Mouse (Mus musculus) myocyte (in vitro differentiated cells): Measurements from ENCODE around the gene Gm13275. TPM values are rescaled to one million over a fixed set of nuclear protein-coding genes. Genes with fewer than 3 reads are reported as not detected.
A peak's percentile ranks its signal among the peaks of the same experiment; 100 is the strongest.
"Not testable (repeated sequence)": the region's sequence is repeated elsewhere in the genome, so short reads cannot be mapped to it uniquely, and the experiment has no call there.

Experiments
- H3K27me3 ChIP-seq: one replicate; pipeline ENCODE4 v1.6.1; 2011; ENCODE audit not compliant: control insufficient read depth, insufficient read depth, insufficient read length
- H3K36me3 ChIP-seq: one replicate; pipeline ENCODE4 v1.6.1; 2011; ENCODE audit not compliant: control insufficient read depth, insufficient read depth
- H3K4me2 ChIP-seq: one replicate; pipeline ENCODE4 v1.6.1; 2011; ENCODE audit warnings: low read depth, control low read depth
- H3K4me3 ChIP-seq: one replicate; pipeline ENCODE4 v1.5.1; 2011; ENCODE audit warnings: mild to moderate bottlenecking, control low read depth, moderate library complexity
- H3K79me2 ChIP-seq: one replicate; pipeline ENCODE4 v1.6.1; 2011; ENCODE audit not compliant: control insufficient read depth, insufficient read depth
- H3ac ChIP-seq: one replicate; pipeline ENCODE4 v1.6.1; 2011; ENCODE audit not compliant: control insufficient read depth, insufficient read length
- CEBPB ChIP-seq: IDR thresholded peaks from 2 replicates; pipeline ENCODE4 v1.6.1; 2011; ENCODE audit warnings: mild to moderate bottlenecking, moderate library complexity; ENCODE audit not compliant: poor library complexity, insufficient read depth, severe bottlenecking
- E2F4 ChIP-seq: IDR thresholded peaks from one replicate; pipeline ENCODE4 v1.6.1; 2011; ENCODE audit warnings: mild to moderate bottlenecking, control low read depth, moderate library complexity; ENCODE audit not compliant: insufficient read depth
- MAX ChIP-seq: IDR thresholded peaks from one replicate; pipeline ENCODE4 v1.6.1; 2011; ENCODE audit warnings: low read depth, mild to moderate bottlenecking, control low read depth
- MYOD1 ChIP-seq, 3 experiments: IDR thresholded peaks; one replicate each; pipeline ENCODE4 v1.6.1; 2011; ENCODE audit warnings: control low read depth in 2 of 3, low read depth in 2 of 3, mild to moderate bottlenecking in 2 of 3, moderate library complexity in 1 of 3; ENCODE audit not compliant: insufficient read length in 2 of 3, control insufficient read depth in 1 of 3
- MYOG ChIP-seq, 3 experiments: IDR thresholded peaks; one replicate each; pipeline ENCODE4 v1.6.1; 2011; ENCODE audit warnings: control low read depth in 2 of 3, low read depth in 2 of 3, mild to moderate bottlenecking in 2 of 3; ENCODE audit not compliant: insufficient read length in 2 of 3, control insufficient read depth in 1 of 3, insufficient read depth in 1 of 3
- POLR2A ChIP-seq: IDR thresholded peaks from one replicate; pipeline ENCODE4 v1.6.1; 2011; ENCODE audit warnings: low read depth, mild to moderate bottlenecking, control low read depth, moderate library complexity; ENCODE audit not compliant: insufficient read length
- POLR2AphosphoS2 ChIP-seq: IDR thresholded peaks from one replicate; pipeline ENCODE4 v1.6.1; 2011; ENCODE audit warnings: low read depth, control low read depth; ENCODE audit not compliant: insufficient read length
- REST ChIP-seq: IDR thresholded peaks from one replicate; pipeline ENCODE4 v1.6.1; 2011; ENCODE audit warnings: mild to moderate bottlenecking, control low read depth, moderate library complexity; ENCODE audit not compliant: insufficient read depth, insufficient read length
- SRF ChIP-seq: IDR thresholded peaks from one replicate; pipeline ENCODE4 v1.6.1; 2011; ENCODE audit warnings: low read depth; ENCODE audit not compliant: control insufficient read depth, insufficient read length
- TCF12 ChIP-seq: IDR thresholded peaks from one replicate; pipeline ENCODE4 v1.6.1; 2011; ENCODE audit warnings: mild to moderate bottlenecking, control low read depth; ENCODE audit not compliant: poor library complexity, insufficient read depth, severe bottlenecking
- TCF3 ChIP-seq: IDR thresholded peaks from one replicate; pipeline ENCODE4 v1.6.1; 2011; ENCODE audit warnings: low read depth, control low read depth; ENCODE audit not compliant: insufficient read length
- USF1 ChIP-seq: IDR thresholded peaks from one replicate; pipeline ENCODE4 v1.6.1; 2011; ENCODE audit warnings: low read depth, mild to moderate bottlenecking, control low read depth, moderate library complexity
- polyA plus RNA-seq: library from polyadenylated mRNA; unstranded; fragments of >200 nt; fragmentation: generic; extraction: Trizol; gene quantifications from one replicate; pipeline ENCODE4 v1.2.1, GENCODE M21; 2012; ENCODE audit warnings: missing spikeins

Gene Gm13275
- polyA plus RNA-seq, 1 experiment = 0.35 TPM

GRCm38 (mm10) chr4:88805231-88805630, 10.9 kb downstream of the Gm13275 start, which contains the start of gene Gm13288:
Gene Gm13288, plus strand, starts transcription at chr4:88805531.
- not testable (repeated sequence) for H3K27me3 ChIP-seq, H3ac ChIP-seq, H3K79me2 ChIP-seq, H3K36me3 ChIP-seq, H3K4me3 ChIP-seq, H3K4me2 ChIP-seq

GRCm38 (mm10) chr4:88805761-88806160, 11.5 kb downstream of the Gm13275 start:
- H3K36me3 ChIP-seq, H3K27me3 ChIP-seq, H3ac ChIP-seq, H3K4me3 ChIP-seq, H3K4me2 ChIP-seq, H3K79me2 ChIP-seq: not testable (repeated sequence)

- TF ChIP-seq POLR2A (no peak), REST (no peak)
- no peak within 1 kb of the TSS for H3ac ChIP-seq
- H3K27me3 ChIP-seq = peaks cover 7% of the 10 kb centered on the region
- H3K4me3 ChIP-seq = no peak within 1 kb of the TSS
- no peaks in the 10 kb centered on the region for H3K79me2 ChIP-seq
- no peaks in the 10 kb centered on the region for H3K36me3 ChIP-seq
- H3K4me2 ChIP-seq = no peak within 1 kb of the TSS
Measured at GRCm38 (mm10) chr4:88815928-88816327, 21.6 kb downstream of the Gm13275 start, which contains the start of gene Ifna7. Gene Ifna7, plus strand, starts transcription at chr4:88816228.

GRCm38 (mm10) chr4:88819659-88820058, 25.4 kb downstream of the Gm13275 start, which contains the start of gene Ifna11:
Gene Ifna11, plus strand, starts transcription at chr4:88819959.
- Histone ChIP-seq H3K4me2 (no peak within 1 kb of the TSS), H3K79me2 (no peaks in the 10 kb centered on the region), H3K36me3 (no peaks in the 10 kb centered on the region), H3K27me3 (peaks cover 9% of the 10 kb centered on the region), H3ac (no peak within 1 kb of the TSS), H3K4me3 (no peak within 1 kb of the TSS)
- TF ChIP-seq MYOD1 (IDR thresholded peaks at IDR 0.05; ENCODE audit: control insufficient read depth in 1 of 3, insufficient read length in 2 of 3, low read depth in 2 of 3) (no peak), MYOG (IDR thresholded peaks at IDR 0.05; ENCODE audit: control insufficient read depth in 1 of 3, insufficient read depth in 1 of 3, insufficient read length in 2 of 3, low read depth in 2 of 3) (no peak)

DNA sequence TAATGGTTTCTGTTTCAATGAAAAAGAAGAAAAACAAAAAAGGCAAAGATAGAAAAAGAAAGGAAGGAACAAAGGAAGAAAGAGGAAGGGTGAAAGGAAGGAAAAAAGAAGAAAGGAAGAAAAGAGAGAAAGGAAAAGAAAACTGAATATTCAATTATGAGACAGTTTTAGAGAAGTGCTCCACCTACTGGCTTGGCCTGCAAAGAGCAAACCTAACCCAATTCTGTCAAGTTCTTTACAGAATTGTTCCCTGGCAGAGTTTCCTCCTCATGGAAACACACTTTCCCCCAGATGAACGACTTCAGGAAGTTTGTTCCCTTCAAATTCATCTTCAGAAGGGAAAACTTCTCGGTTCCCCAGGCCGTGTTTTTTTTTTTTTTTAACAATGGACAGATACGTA, 28.7 kb downstream of the Gm13275 start:
- no peak overlapping the region for H3ac ChIP-seq
- H3K4me2 ChIP-seq = no peak overlapping the region
- H3K36me3 ChIP-seq = no peaks in the 10 kb centered on the region
- peaks cover 6% of the 10 kb centered on the region for H3K27me3 ChIP-seq
- no peak overlapping the region for H3K4me3 ChIP-seq
- TF ChIP-seq E2F4 (no peak), CEBPB (no peak), SRF (no peak), MYOG (IDR thresholded peaks at IDR 0.05; ENCODE audit: control insufficient read depth in 1 of 3, insufficient read depth in 1 of 3, insufficient read length in 2 of 3, low read depth in 2 of 3) (no peak), USF1 (no peak), POLR2AphosphoS2 (no peak), POLR2A (no peak), MAX (no peak), REST (no peak), TCF3 (no peak), MYOD1 (IDR thresholded peaks at IDR 0.05; ENCODE audit: control insufficient read depth in 1 of 3, insufficient read length in 2 of 3, low read depth in 2 of 3) (no peak), TCF12 (no peak)
- no peaks in the 10 kb centered on the region for H3K79me2 ChIP-seq

DNA sequence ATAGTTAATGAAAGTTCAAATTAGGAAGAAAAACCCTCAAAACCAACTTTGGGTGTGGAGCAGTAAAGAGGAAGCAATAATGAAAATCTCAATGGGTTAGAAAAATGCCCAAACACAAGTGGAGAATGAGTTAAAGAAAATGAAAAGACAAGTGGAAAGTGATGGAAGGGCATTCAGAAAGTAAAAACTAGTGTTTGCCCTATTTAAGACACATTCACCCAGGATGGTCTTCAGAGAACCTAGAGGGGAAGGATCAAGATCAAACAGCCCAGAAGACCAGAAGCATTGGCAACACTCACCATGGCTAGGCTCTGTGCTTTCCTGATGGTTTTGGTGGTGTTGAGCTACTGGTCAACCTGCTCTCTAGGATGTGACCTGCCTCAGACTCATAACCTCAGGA, 32.8 kb downstream of the Gm13275 start, which contains the start of gene Ifna6:
Gene Ifna6, plus strand, starts transcription at position 301 of the 400 bp plus-strand sequence.
- H3K4me2 ChIP-seq, H3ac ChIP-seq, H3K27me3 ChIP-seq: not testable (repeated sequence)

GRCm38 (mm10) chr4:88830523-88830922, 36.2 kb downstream of the Gm13275 start:
- Histone ChIP-seq H3K36me3 (no peaks in the 10 kb centered on the region), H3K27me3 (peaks cover 3% of the 10 kb centered on the region), H3K4me2 (peak overlapping the region; percentile 13), H3K4me3 (no peak overlapping the region), H3K79me2 (no peaks in the 10 kb centered on the region), H3ac (no peak overlapping the region)
- TF ChIP-seq CEBPB (no peak), MYOD1 (IDR thresholded peaks at IDR 0.05; ENCODE audit: control insufficient read depth in 1 of 3, insufficient read length in 2 of 3, low read depth in 2 of 3) (no peak), USF1 (no peak), E2F4 (no peak), MAX (no peak), SRF (no peak), TCF3 (no peak), POLR2A (no peak), POLR2AphosphoS2 (no peak)

More for the DNA sequence above, 32.8 kb downstream of the Gm13275 start, which contains the start of gene Ifna6:
- H3K36me3 ChIP-seq, H3K79me2 ChIP-seq, H3K4me3 ChIP-seq: not testable (repeated sequence)

DNA sequence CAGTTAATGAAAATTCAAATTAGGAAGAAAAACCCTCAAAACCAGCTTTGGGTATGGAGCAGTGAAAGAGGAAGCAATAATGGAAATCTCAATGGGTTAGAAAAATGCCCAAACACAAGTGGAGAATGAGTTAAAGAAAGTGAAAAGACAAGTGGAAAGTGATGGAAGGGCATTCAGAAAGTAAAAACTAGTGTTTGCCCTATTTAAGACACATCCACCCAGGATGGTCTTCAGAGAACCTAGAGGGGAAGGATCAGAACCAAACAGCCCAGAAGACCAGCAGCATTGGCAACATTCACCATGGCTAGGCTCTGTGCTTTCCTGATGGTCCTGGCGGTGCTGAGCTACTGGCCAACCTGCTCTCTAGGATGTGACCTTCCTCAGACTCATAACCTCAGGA, 40.9 kb downstream of the Gm13275 start, which contains the start of gene Ifna5:
Gene Ifna5, plus strand, starts transcription at position 301 of the 400 bp plus-strand sequence.
- H3K36me3 ChIP-seq, H3K27me3 ChIP-seq, H3ac ChIP-seq: not testable (repeated sequence)

More for the DNA sequence above, 40.9 kb downstream of the Gm13275 start, which contains the start of gene Ifna5:
- not testable (repeated sequence) for H3K4me3 ChIP-seq, H3K4me2 ChIP-seq, H3K79me2 ChIP-seq
